ENCODE assay signal across 26 mouse cellular contexts in genomic region chr3:9896303-9896702, GRCm38 (mm10).
DNase-seq lines count a peak whose midpoint lies in the region; ATAC-seq and TF ChIP-seq lines count a peak whose summit lies in the region.
"Had no signal": no experiment of that assay in that cellular context is flagged by ENCODE, and none has a peak within 500 bp of the region (broad histone marks: within the 10 kb centered on the region; RNA-seq: fewer than 3 reads in every experiment).

No protein-coding gene starts in this region.

- no peaks in the 10 kb centered on the region for H3K36me3 ChIP-seq in spleen, adult 2 months (ENCODE audit: control insufficient read depth, insufficient read depth, low read length)
- H3K36me3 ChIP-seq: embryonic facial prominence, embryonic 12.5 days; embryonic facial prominence, embryonic 15.5 days; forebrain, embryonic 15.5 days; G1E; heart, embryonic 12.5 days; heart, embryonic 15.5 days; hindbrain, embryonic 10.5 days; hindbrain, embryonic 13.5 days had no signal

- 85% methylated on average over 5 of the region's 5 CpGs for WGBS in spleen, adult 2 months

- H3K4me3 ChIP-seq in spleen, adult 2 months (ENCODE audit: extremely low read depth, insufficient read depth, insufficient read length), result no peak overlapping the region
- H3K4me3 ChIP-seq: embryonic facial prominence, embryonic 12.5 days; embryonic facial prominence, embryonic 15.5 days; forebrain, embryonic 15.5 days; heart, embryonic 12.5 days; heart, embryonic 15.5 days; hindbrain, embryonic 10.5 days; hindbrain, embryonic 13.5 days had no signal

- no peak for TF ChIP-seq POLR2A in spleen, adult 2 months (IDR thresholded peaks at IDR 0.05; ENCODE audit: low read depth, low read length)

- ATAC-seq in frontal cortex, adult (ENCODE audit: low TSS enrichment), result peak; percentile 53; the same call in 1 of the 2 replicates
- ATAC-seq: forebrain, embryonic 15.5 days; hindbrain, embryonic 16.5 days; Patski had no signal

- no peak for TF ChIP-seq CTCF in spleen, adult 2 months (IDR thresholded peaks at IDR 0.05; ENCODE audit: extremely low read depth, insufficient read depth, insufficient read length, insufficient replicate concordance)

- no peaks in the 10 kb centered on the region for H3K27me3 ChIP-seq in spleen, adult 2 months (ENCODE audit: control insufficient read depth, insufficient read depth, low read length)
- H3K27me3 ChIP-seq: embryonic facial prominence, embryonic 12.5 days; embryonic facial prominence, embryonic 15.5 days; forebrain, embryonic 15.5 days; heart, embryonic 12.5 days; heart, embryonic 15.5 days; hindbrain, embryonic 13.5 days had no signal

- no peak for DNase-seq in frontal cortex, adult 2 months (ENCODE audit: extremely low spot score in 1 of 2, low spot score in 1 of 2)
- no peak for DNase-seq in spleen, adult 2 months (ENCODE audit: low read depth in 1 of 2, low spot score in 2 of 2)
- DNase-seq in spleen, adult 12 weeks (ENCODE audit: low spot score), result no peak
- peak; percentile 25 for DNase-seq in thymus, postnatal 14 days
- no peak for DNase-seq in thymus, postnatal 25 days
- DNase-seq: adrenal gland, postnatal 10 days; adrenal gland, postnatal 36 days; cerebellum, adult 11 months; cerebellum, adult 2 months; cerebellum, adult 9-11 months; cerebellum, postnatal 25 days; gastrocnemius, postnatal 25 days; heart, adult 18-20 months; heart, postnatal 10 days; heart, postnatal 36 days had no signal

- H3K4me1 ChIP-seq in spleen, adult 2 months (ENCODE audit: control insufficient read depth, insufficient read depth, insufficient read length), result peaks cover 20% of the 10 kb centered on the region; the same call in 1 of the 2 replicates
- H3K4me1 ChIP-seq: embryonic facial prominence, embryonic 12.5 days; embryonic facial prominence, embryonic 15.5 days; heart, embryonic 12.5 days; heart, embryonic 15.5 days; hindbrain, embryonic 13.5 days had no signal

- H3K27ac ChIP-seq in spleen, adult 2 months (ENCODE audit: insufficient read depth, low read length), result peak overlapping the region; percentile 27
- H3K27ac ChIP-seq: embryonic facial prominence, embryonic 12.5 days; embryonic facial prominence, embryonic 15.5 days; forebrain, embryonic 15.5 days; heart, embryonic 15.5 days; hindbrain, embryonic 10.5 days; hindbrain, embryonic 13.5 days had no signal
